Comparison of ENCODE assay signal across 8 mouse cellular contexts in genomic region chr13:101692239-101692784, GRCm38 (mm10).
DNase-seq lines count a peak whose midpoint lies in the region; ATAC-seq and TF ChIP-seq lines count a peak whose summit lies in the region.

No protein-coding gene starts in this region.

- H3K9me3 ChIP-seq in lung, embryonic 14.5 days (ENCODE audit: low read depth, low read length) = no peaks in the 10 kb centered on the region
- H3K9me3 ChIP-seq in heart, embryonic 11.5 days (replicated peaks; ENCODE audit: control insufficient read depth, low read length) = no peaks in the 10 kb centered on the region
- no peaks in the 10 kb centered on the region for H3K9me3 ChIP-seq in kidney, postnatal 0 days (replicated peaks; ENCODE audit: low read length)
- no peaks in the 10 kb centered on the region for H3K9me3 ChIP-seq in limb, embryonic 14.5 days (ENCODE audit: control insufficient read depth, low read length)
- no peaks in the 10 kb centered on the region for H3K9me3 ChIP-seq in neural tube, embryonic 15.5 days (replicated peaks)

- peak; percentile 54 for DNase-seq in lung, embryonic 14.5 days
- no peak for DNase-seq in lung, postnatal 4 days
- peak; percentile 59 for DNase-seq in kidney, postnatal 0 days (ENCODE audit: low spot score)
- DNase-seq in limb, embryonic 14.5 days (ENCODE audit: low spot score) = peak; percentile 56

- peak overlapping the region; percentile 58 for H3K27ac ChIP-seq in lung, embryonic 14.5 days (ENCODE audit: low read depth)
- H3K27ac ChIP-seq in heart, embryonic 11.5 days (ENCODE audit: low read depth, low read length) = peak overlapping the region; percentile 23; the same call in 1 of the 2 replicates
- peak overlapping the region; percentile 52 for H3K27ac ChIP-seq in kidney, postnatal 0 days
- peak overlapping the region; percentile 56; the same call in 1 of the 2 replicates for H3K27ac ChIP-seq in limb, embryonic 14.5 days (replicated peaks; ENCODE audit: low read depth, low read length)
- peak overlapping the region; percentile 90 for H3K27ac ChIP-seq in neural tube, embryonic 15.5 days (replicated peaks)

- no peak for TF ChIP-seq CTCF in lung, embryonic 14.5 days (IDR thresholded peaks at IDR 0.05; ENCODE audit: low read depth)
- TF ChIP-seq CTCF in kidney, postnatal 0 days (IDR thresholded peaks at IDR 0.05; ENCODE audit: low read depth) = no peak

- peak; percentile 36 for ATAC-seq in lung, embryonic 14.5 days (ENCODE audit: insufficient read depth)
- ATAC-seq in common myeloid progenitor, adult 5-6 weeks (replicated peaks; ENCODE audit: low read depth, poor library complexity, severe bottlenecking) = peak; percentile 31
- ATAC-seq in heart, embryonic 11.5 days (replicated peaks; ENCODE audit: insufficient number of reproducible peaks, low FRiP score, low TSS enrichment) = peak; percentile 50
- no peak for ATAC-seq in kidney, postnatal 0 days (replicated peaks; ENCODE audit: low FRiP score, low read depth)
- ATAC-seq in limb, embryonic 14.5 days (ENCODE audit: low FRiP score, low read depth) = peak; percentile 35; the same call in 1 of the 2 replicates
- peak; percentile 83 for ATAC-seq in neural tube, embryonic 15.5 days (ENCODE audit: low FRiP score)
- no peak for ATAC-seq in activated CD4-positive, CD25-positive, alpha-beta regulatory T cell, adult 4 months

- peak overlapping the region; percentile 24 for H3K4me3 ChIP-seq in lung, embryonic 14.5 days (ENCODE audit: low read depth, low read length)
- H3K4me3 ChIP-seq in heart, embryonic 11.5 days (ENCODE audit: low read depth, low read length) = peak overlapping the region; percentile 25
- peak overlapping the region; percentile 61 for H3K4me3 ChIP-seq in kidney, postnatal 0 days (replicated peaks; ENCODE audit: low read depth, low read length)
- H3K4me3 ChIP-seq in limb, embryonic 14.5 days (replicated peaks; ENCODE audit: low read length) = peak overlapping the region; percentile 57
- H3K4me3 ChIP-seq in neural tube, embryonic 15.5 days (replicated peaks) = peak overlapping the region; percentile 58

- no peak for TF ChIP-seq POLR2A in limb, embryonic 14.5 days (IDR thresholded peaks at IDR 0.05; ENCODE audit: borderline replicate concordance, extremely low read depth, insufficient read depth, insufficient read length)

- H3K27me3 ChIP-seq in lung, embryonic 14.5 days (ENCODE audit: insufficient read depth, low read length) = no peaks in the 10 kb centered on the region
- H3K27me3 ChIP-seq in heart, embryonic 11.5 days (ENCODE audit: control insufficient read depth, insufficient read depth, low read length) = no peaks in the 10 kb centered on the region
- no peaks in the 10 kb centered on the region for H3K27me3 ChIP-seq in kidney, postnatal 0 days (ENCODE audit: insufficient read depth, low read length)
- no peaks in the 10 kb centered on the region for H3K27me3 ChIP-seq in limb, embryonic 14.5 days (ENCODE audit: control insufficient read depth, insufficient read depth, low read length)
- H3K27me3 ChIP-seq in neural tube, embryonic 15.5 days (replicated peaks) = no peaks in the 10 kb centered on the region

- no peak overlapping the region; the same call in 1 of the 2 replicates for H3K9ac ChIP-seq in lung, embryonic 14.5 days
- peak overlapping the region; percentile 6; the same call in 1 of the 2 replicates for H3K9ac ChIP-seq in heart, embryonic 11.5 days (ENCODE audit: low read depth, low read length)
- peak overlapping the region; percentile 42; the same call in 1 of the 2 replicates for H3K9ac ChIP-seq in kidney, postnatal 0 days (ENCODE audit: low read depth, low read length)
- peak overlapping the region; percentile 46 for H3K9ac ChIP-seq in limb, embryonic 14.5 days (ENCODE audit: low read depth, low read length, severe bottlenecking)
- H3K9ac ChIP-seq in neural tube, embryonic 15.5 days (replicated peaks) = peak overlapping the region; percentile 77

- H3K4me2 ChIP-seq in lung, embryonic 14.5 days = peak overlapping the region; percentile 86
- peak overlapping the region; percentile 87 for H3K4me2 ChIP-seq in heart, embryonic 11.5 days
- peak overlapping the region; percentile 76 for H3K4me2 ChIP-seq in kidney, postnatal 0 days (ENCODE audit: low read length)
- H3K4me2 ChIP-seq in limb, embryonic 14.5 days (replicated peaks; ENCODE audit: low read depth, low read length, severe bottlenecking) = peak overlapping the region; percentile 80
- peak overlapping the region; percentile 94 for H3K4me2 ChIP-seq in neural tube, embryonic 15.5 days

- 42% methylated on average over 17 of the region's 17 CpGs for WGBS in lung, embryonic 14.5 days
- 28% methylated on average over 17 of the region's 17 CpGs for WGBS in heart, embryonic 11.5 days (ENCODE audit: insufficient replicate concordance)
- WGBS in kidney, postnatal 0 days = 17% methylated on average over 17 of the region's 17 CpGs
- 9% methylated on average over 17 of the region's 17 CpGs for WGBS in limb, embryonic 14.5 days
- WGBS in neural tube, embryonic 15.5 days = 8% methylated on average over 17 of the region's 17 CpGs

- H3K4me1 ChIP-seq in lung, embryonic 14.5 days (ENCODE audit: insufficient read depth) = peaks cover 10% of the 10 kb centered on the region
- peaks cover 13% of the 10 kb centered on the region for H3K4me1 ChIP-seq in heart, embryonic 11.5 days (ENCODE audit: control insufficient read depth, insufficient read depth, low read length)
- peaks cover 30% of the 10 kb centered on the region for H3K4me1 ChIP-seq in kidney, postnatal 0 days (replicated peaks; ENCODE audit: insufficient read depth, low read length)
- H3K4me1 ChIP-seq in limb, embryonic 14.5 days (ENCODE audit: control insufficient read depth, insufficient read depth, low read length) = peaks cover 41% of the 10 kb centered on the region
- H3K4me1 ChIP-seq in neural tube, embryonic 15.5 days = peaks cover 46% of the 10 kb centered on the region

- H3K36me3 ChIP-seq in lung, embryonic 14.5 days (ENCODE audit: insufficient read depth) = peaks cover 22% of the 10 kb centered on the region
- H3K36me3 ChIP-seq in heart, embryonic 11.5 days (ENCODE audit: control insufficient read depth, insufficient read depth, low read length) = peaks cover 1% of the 10 kb centered on the region
- H3K36me3 ChIP-seq in kidney, postnatal 0 days (ENCODE audit: insufficient read depth, low read length) = peaks cover 6% of the 10 kb centered on the region
- H3K36me3 ChIP-seq in limb, embryonic 14.5 days (ENCODE audit: control insufficient read depth, insufficient read depth, low read length) = peaks cover 20% of the 10 kb centered on the region
- H3K36me3 ChIP-seq in neural tube, embryonic 15.5 days = peaks cover 12% of the 10 kb centered on the region

Comparison
In these comparisons a context has a peak if more than half of its experiments do, and no peak if none do; other contexts are left out.
1. DNase-seq: peak in lung, embryonic 14.5 days (single experiment), kidney, postnatal 0 days (single experiment) and limb, embryonic 14.5 days (single experiment); none in lung, postnatal 4 days (0 of 2).
2. ATAC-seq: peak in lung, embryonic 14.5 days (single experiment), common myeloid progenitor, adult 5-6 weeks (single experiment), heart, embryonic 11.5 days (single experiment), limb, embryonic 14.5 days (single experiment) and neural tube, embryonic 15.5 days (single experiment); none in kidney, postnatal 0 days (single experiment) and activated CD4-positive, CD25-positive, alpha-beta regulatory T cell, adult 4 months (single experiment).
3. H3K27ac ChIP-seq: peak in every context shown above with its lines; median percentile 90 in neural tube, embryonic 15.5 days; 58 in lung, embryonic 14.5 days; 56 in limb, embryonic 14.5 days; 52 in kidney, postnatal 0 days; 23 in heart, embryonic 11.5 days.
4. Peak in every context shown above with its lines, with median percentiles within 50 percentile points of each other: H3K4me2 ChIP-seq and H3K4me3 ChIP-seq.